Mouse (Mus musculus): Measurements from ENCODE around the gene Rtn4rl2.

DNA sequence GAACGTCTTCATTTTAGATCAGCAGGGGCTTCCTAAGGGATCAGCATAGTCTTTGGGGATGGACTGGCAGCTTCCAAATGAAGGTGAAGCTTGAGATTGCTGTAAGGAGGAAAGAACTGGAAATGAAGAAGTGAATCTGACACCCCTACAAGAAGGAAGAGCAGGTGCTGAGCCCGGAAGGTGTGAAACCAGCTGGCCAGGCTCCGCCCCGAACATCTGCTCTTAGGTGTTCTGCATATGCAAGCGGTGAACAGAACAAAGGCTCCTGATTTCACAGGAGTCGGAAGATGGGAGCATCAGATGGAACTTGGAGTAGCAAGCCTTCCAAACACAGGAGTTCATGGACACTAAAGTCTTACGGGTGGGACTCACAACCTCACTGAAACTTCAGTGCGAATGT lies 49.4 kb downstream of the Rtn4rl2 start:
- no peak for TF ChIP-seq CTCF (IDR thresholded peaks at IDR 0.05; ENCODE audit: control insufficient read depth, insufficient read depth, insufficient replicate concordance, low read depth, low read length)
- TF ChIP-seq POLR2A (IDR thresholded peaks at IDR 0.05; ENCODE audit: control insufficient read depth, low read depth, low read length): no peak
